Mouse (Mus musculus) lung, adult 2 months (tissue): ENCODE results near the gene Wwox. TPM values are rescaled to one million over a fixed set of nuclear protein-coding genes. Genes with fewer than 3 reads are reported as not detected.
A peak's percentile ranks its signal among the peaks of the same experiment; 100 is the strongest.

Experiments
- DNase-seq: peaks from one replicate; pipeline ENCODE4 v3.0.0; 2022
- H3K4me1 ChIP-seq: fragments of 200-500 bp; 2 replicates; pipeline ENCODE4 v1.6.1; 2011; ENCODE audit warnings: low read length; ENCODE audit not compliant: control insufficient read depth, insufficient read depth
- H3K4me3 ChIP-seq: fragments of 200-500 bp; replicated peaks from 2 replicates; pipeline ENCODE3; 2011; ENCODE audit warnings: low read depth, mild to moderate bottlenecking, control low read depth, low read length; ENCODE audit errors: extremely low read depth
- CTCF ChIP-seq: fragments of 200-500 bp; IDR thresholded peaks from 2 replicates; pipeline ENCODE4 v1.5.1; 2011; ENCODE audit warnings: mild to moderate bottlenecking, low read length, control low read depth; ENCODE audit not compliant: insufficient read depth
- POLR2A ChIP-seq: fragments of 200-500 bp; IDR thresholded peaks from 2 replicates; pipeline ENCODE4 v1.6.1; 2011; ENCODE audit warnings: low read depth, mild to moderate bottlenecking, control low read depth, low read length, borderline replicate concordance; ENCODE audit errors: extremely low read depth
- WGBS: fragments of 180-500 bp; shearing (Covaris S2); methylation state at CpG from one replicate; pipeline ENCODE4 v1.1.7; 2018; 5-methylcytosine and 5-hydroxymethylcytosine counted together
- polyA plus RNA-seq: library from polyadenylated mRNA; depleted of rRNA; stranded (reverse); fragments of >200 nt; gene quantifications from 2 replicates; pipeline ENCODE4 v1.2.3, GENCODE M21; 2012

The Wwox gene
- polyA plus RNA-seq, 1 experiment, result 8.5 TPM

DNA sequence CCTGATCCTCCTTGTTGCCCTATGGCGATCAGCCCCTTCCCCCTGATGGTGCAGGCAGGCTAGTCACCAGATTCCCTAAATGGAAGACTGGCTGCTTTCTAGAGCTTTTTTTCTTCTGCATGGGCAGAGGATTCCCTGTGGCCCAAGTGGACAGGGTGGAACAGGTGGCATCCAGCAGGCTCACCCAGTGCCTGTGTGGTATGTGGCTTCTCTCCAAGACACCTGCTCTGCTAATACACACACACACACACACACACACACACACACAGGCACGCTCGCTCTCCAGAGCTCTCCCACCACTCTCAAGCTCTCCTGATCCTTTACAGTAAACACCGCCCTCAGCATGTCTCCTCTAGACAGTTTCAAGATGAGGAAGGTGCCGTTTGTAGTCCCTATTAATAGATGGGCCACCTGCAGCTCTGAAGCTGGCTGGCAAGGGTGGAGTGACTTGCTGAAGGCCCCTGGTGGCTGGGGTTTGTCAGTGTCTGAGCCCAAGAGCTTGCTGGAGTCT lies 442.5 kb downstream of the Wwox start:
- peaks cover 6% of the 10 kb centered on the region for H3K4me1 ChIP-seq
- TF ChIP-seq POLR2A (no peak), CTCF (no peak)
- DNase-seq, result peak; percentile 26
- 56% methylated on average over 5 of the region's 5 CpGs for WGBS
- H3K4me3 ChIP-seq, result no peak overlapping the region

GRCm38 (mm10) chr8:114882504-114882903 lies 443.0 kb downstream of the Wwox start:
- TF ChIP-seq POLR2A (no peak), CTCF (no peak)
- Histone ChIP-seq H3K4me3 (no peak overlapping the region), H3K4me1 (peaks cover 6% of the 10 kb centered on the region)
- 37% methylated on average over 4 of the region's 4 CpGs for WGBS
- no peak for DNase-seq

- DNase-seq, result no peak
- H3K4me3 ChIP-seq, result no peak overlapping the region
- WGBS, result 85% methylated on average over 11 of the region's 11 CpGs
- peaks cover 6% of the 10 kb centered on the region for H3K4me1 ChIP-seq
- TF ChIP-seq POLR2A (no peak), CTCF (no peak)
Measured at GRCm38 (mm10) chr8:114882936-114883606, 443.6 kb downstream of the Wwox start.

DNA sequence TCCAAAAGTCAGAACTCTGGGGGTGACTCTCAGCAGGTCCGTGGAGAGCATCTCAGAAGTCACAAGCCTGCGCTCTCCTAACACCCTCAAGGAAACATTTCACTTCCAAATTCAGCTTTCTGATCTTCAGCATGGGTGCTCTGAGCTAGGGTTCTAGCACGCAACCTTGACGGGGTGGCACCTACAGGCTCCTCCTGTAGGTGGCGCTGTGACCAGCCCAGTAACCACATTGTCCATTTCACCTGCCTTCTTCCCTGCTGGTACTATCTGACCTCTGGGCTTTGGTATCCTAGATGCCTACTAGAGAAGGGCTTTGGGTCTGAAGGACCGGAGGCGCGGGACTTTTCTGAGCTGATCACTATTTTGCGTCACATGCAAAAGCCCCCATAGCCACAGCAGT lies 444.5 kb downstream of the Wwox start:
- H3K4me3 ChIP-seq, result no peak overlapping the region
- DNase-seq, result no peak
- 78% methylated on average over 9 of the region's 9 CpGs for WGBS
- TF ChIP-seq POLR2A (no peak), CTCF (peak; percentile 38)
- H3K4me1 ChIP-seq, result peaks cover 6% of the 10 kb centered on the region

- Histone ChIP-seq H3K4me1 (peaks cover 6% of the 10 kb centered on the region), H3K4me3 (no peak overlapping the region)
- no peak for DNase-seq
- TF ChIP-seq CTCF, result no peak
- TF ChIP-seq POLR2A, result no peak
- WGBS, result 50% methylated on average over 18 of the region's 18 CpGs
Measured at GRCm38 (mm10) chr8:114885026-114885592, 445.7 kb downstream of the Wwox start.

DNA sequence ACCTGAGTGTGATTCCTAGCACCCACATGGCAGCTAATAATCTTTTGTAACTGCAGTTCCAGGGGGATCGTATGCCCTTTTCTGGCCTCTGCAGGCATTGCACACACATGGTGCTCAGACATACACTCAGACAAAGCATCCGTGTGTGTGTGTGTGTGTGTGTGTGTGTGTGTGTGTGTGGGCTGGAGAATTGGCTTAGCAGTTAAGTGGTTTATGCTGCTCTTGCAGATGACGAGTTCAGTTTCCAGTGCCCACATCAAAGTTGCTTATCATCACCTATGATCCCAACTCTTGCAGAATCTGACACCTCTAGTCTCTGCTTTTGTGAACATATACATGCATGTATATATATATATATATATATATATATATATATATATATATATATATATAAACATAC lies 448.9 kb downstream of the Wwox start:
- 85% methylated on average over 3 of the region's 3 CpGs for WGBS
- TF ChIP-seq POLR2A, result no peak
- no peak for TF ChIP-seq CTCF
- no peaks in the 10 kb centered on the region for H3K4me1 ChIP-seq
- H3K4me3 ChIP-seq, result no peak overlapping the region
- DNase-seq, result no peak

- TF ChIP-seq POLR2A (no peak), CTCF (no peak)
- 61% methylated on average over 16 of the region's 16 CpGs for WGBS
- Histone ChIP-seq H3K4me1 (no peaks in the 10 kb centered on the region), H3K4me3 (no peak overlapping the region)
- no peak for DNase-seq
Measured at GRCm38 (mm10) chr8:114889578-114890374, 450.3 kb downstream of the Wwox start.

DNA sequence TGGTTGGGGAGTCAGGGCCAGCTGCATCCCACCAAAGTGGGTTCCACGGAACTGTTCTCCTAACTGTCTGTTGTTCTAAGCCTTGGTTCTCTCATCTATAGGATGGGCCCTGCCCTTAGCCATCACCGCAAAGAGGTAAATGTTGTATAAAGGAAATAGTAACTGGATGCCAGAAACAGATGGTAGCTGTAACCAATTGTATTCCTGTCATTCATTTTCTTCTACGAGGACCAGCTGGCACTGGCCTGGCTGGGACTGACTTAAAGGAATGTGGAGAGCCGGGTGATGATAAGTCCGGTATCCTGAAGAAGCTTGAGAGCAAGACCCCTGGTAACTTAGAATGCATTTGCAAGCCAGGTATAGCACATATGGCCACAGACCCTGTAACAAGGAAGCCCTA lies 451.0 kb downstream of the Wwox start:
- DNase-seq, result no peak
- Histone ChIP-seq H3K4me3 (no peak overlapping the region), H3K4me1 (no peaks in the 10 kb centered on the region)
- WGBS, result 62% methylated on average over 5 of the region's 5 CpGs
- no peak for TF ChIP-seq POLR2A
- TF ChIP-seq CTCF, result no peak

GRCm38 (mm10) chr8:114891252-114891651 lies 451.8 kb downstream of the Wwox start:
- no peak for DNase-seq
- 91% methylated on average over 4 of the region's 4 CpGs for WGBS
- Histone ChIP-seq H3K4me3 (no peak overlapping the region), H3K4me1 (no peaks in the 10 kb centered on the region)
- TF ChIP-seq CTCF, result no peak
- TF ChIP-seq POLR2A, result no peak

- no peak for TF ChIP-seq CTCF
- WGBS, result 83% methylated on average over 8 of the region's 8 CpGs
- DNase-seq, result no peak
- no peak overlapping the region for H3K4me3 ChIP-seq
- H3K4me1 ChIP-seq, result no peaks in the 10 kb centered on the region
Measured at GRCm38 (mm10) chr8:114897432-114897831, 458.0 kb downstream of the Wwox start.
